Mouse (Mus musculus) bone marrow, adult 2 months (tissue): ENCODE data around the gene Map3k5.

Experiments used
- CTCF ChIP-seq: fragments of 200-500 bp; IDR thresholded peaks from 2 replicates; pipeline ENCODE4 v1.5.1; 2011; ENCODE audit warnings: low read length, control low read depth; ENCODE audit not compliant: control insufficient read depth, insufficient read depth
- POLR2A ChIP-seq: fragments of 200-500 bp; IDR thresholded peaks from 2 replicates; pipeline ENCODE4 v1.6.1; 2011; ENCODE audit warnings: low read depth, mild to moderate bottlenecking, control low read depth, low read length, borderline replicate concordance; ENCODE audit not compliant: control insufficient read depth

GRCm38 (mm10) chr10:19893146-19893545 lies 41.1 kb upstream of the Map3k5 start:
- TF ChIP-seq CTCF (no peak), POLR2A (no peak)
